Mouse (Mus musculus) left cerebral cortex, postnatal 10 days (tissue): ENCODE measurements at regions not wholly inside any gene's neighbourhood (a gene's known extent, or its start where the extent isn't known, plus 50 kb on each side); places are given as distances from the start of the nearest gene placed in this dataset.
"Not testable (repeated sequence)": the region's sequence is repeated elsewhere in the genome, so short reads cannot be mapped to it uniquely, and the experiment has no call there.

Experiments used
- DNase-seq, 2 experiments: peaks; one replicate each; pipeline ENCODE4 v3.0.0; 2021 to 2022; ENCODE audit warnings: low spot score in 2 of 2, mixed read lengths in 1 of 2; ENCODE audit errors: extremely low spot score in 1 of 2
- intact Hi-C: fragments of 180-260 bp; cut with DNase I; formaldehyde crosslinking; loops from one replicate; pipeline ENCODE4 v1.15.1; 2025

DNA sequence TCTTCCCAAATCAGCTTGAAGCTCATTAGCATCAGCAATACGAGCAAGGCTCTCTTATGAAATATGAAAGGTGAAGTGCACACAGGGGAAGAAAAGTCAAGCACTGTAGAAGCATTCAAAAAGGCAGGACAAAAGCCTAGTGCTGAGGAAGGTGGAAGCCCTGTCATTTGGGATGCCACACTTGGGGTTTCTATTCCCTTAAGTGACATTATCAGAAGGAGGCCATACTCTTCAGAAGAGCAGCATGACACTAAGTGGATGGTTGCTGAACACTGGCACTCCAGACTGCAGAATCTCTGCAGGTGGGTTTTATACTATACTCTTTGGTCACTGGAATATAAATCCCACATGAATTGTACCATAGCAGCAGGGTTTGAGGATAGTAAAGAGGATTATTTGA, 120.4 kb upstream of the Pcsk1 start:
- intact Hi-C loops, result no loop called here
- no peak for DNase-seq

DNA sequence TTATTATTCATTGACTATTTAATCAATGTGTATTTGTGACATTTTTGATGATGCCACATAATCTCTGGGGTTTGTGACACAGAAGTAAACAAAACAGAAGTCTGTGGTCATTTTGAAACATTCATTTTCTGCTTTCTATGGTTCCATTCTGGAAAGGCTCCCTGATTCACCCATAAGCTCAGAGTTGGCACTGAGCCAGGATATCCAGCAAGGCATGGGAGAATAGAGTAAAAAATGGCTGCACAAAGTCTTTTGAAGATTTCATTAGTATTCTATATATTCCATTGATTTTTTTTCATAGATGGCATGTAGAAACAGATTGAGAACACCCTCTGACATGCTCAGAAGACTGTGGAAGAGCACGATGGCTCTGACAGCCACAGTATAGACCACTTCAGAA, 133.8 kb upstream of the Pcsk1 start:
- peak in 1 of 2 experiments; percentile 20 for DNase-seq
- intact Hi-C loops, result no loop called here

DNA sequence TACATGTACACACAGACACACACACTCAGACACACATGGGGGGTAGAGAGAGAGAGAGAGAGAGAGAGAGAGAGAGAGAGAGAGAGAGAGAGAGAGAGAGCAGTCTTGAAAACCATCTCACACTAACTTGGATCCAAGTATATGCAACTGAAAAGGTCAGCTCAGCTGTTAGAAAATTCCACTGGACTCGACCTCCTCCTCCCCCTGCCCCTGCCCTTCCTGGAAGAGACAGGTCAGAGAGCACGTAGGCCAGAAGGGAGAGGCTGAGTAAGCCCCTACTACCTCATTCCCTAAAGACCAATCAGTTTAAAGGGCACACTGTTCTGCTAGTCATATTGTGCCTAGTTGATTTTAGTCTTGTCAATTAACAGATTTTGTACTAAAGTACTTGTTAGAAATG, 105.0 kb upstream of the Cast start:
- DNase-seq, intact Hi-C loops: not testable (repeated sequence)

DNA sequence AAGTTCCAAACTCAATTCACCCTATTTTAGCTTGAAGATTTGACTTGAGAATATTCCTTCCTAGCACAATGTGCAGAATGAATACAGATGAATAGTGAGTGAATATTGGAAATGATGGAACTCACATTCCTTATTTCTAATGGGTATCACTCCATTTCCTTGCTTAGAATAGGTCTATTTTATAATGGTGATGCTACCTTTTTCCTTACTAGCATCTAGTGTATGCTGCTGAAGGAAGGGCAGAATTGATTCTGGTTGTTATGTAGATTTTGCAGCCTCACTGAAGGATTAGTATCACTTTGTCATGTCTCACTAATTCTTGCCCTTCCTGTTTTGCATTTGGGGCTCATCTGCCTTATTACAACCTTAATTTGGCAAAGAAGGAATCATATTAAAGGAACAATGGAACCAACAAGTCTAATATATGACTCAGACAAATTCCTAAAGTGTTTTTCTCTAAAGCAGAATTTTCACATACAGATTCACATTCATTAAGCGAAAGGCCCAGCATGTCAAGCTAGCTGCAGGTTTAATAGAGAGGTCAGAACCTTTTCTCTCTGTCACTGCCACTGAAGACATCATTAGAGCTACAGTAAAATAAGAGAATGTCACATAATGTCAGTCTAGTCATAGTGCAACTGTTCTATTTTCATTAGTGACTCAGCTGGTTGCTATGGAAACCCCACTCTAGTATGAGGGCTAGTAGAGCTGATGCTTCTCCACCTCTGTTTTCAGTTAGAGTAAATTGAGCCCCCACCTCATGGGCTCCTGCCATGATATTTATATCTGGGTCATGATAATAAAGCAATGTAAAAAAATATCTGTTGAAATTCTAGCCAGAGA, 94.8 kb upstream of the Cast start:
- DNase-seq, result peak in 1 of 2 experiments; percentile 13
- intact Hi-C loops, result no loop called here

DNA sequence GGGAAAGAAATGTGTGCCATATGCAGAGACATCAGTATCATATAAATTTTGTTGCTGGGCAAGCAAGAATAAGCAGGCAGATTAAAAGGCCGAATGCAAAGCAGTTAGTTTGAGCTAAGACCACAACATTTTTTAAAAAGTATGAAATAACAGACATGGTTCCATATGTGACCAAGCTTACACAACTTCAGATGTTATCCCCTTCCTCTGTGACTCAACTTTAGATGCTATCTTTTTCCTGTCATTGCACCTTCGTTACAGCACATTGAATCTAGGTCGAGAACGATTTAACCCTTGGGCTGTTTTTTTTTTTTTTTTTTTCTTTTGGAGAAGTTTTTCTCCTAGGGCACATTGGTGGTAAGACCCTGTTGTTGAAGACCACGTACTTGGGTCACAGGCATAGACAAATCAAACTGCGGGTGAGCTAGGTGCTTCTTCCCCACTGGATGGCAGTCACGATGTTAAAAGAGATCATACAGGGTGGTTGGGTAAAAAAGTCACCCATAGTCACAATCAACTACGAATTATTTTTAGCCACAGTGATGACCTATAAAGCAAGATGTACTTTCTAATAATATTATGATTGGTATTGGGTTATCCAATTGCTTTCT, 81.4 kb upstream of the Cast start:
- no peak for DNase-seq
- intact Hi-C loops, result no loop called here

DNA sequence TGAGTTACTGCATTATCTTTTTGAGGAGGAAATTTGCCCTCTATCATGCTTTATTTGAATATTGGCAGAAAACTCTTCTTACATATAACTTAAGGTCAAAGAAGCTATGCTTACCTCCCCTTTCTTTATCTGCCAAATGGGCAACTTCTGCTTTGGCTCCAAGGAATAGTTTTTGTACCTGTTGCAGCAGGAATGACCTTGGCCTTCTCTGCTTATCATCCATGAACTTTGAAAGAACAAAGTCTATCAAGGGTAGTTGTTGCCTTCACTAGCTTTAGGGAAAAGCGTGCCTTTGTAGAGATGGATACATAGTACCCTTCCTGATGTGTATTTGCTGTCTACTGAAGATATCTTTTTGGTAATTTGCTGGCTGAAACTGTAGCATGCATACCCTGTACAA, 59.1 kb upstream of the Cast start:
- no peak for DNase-seq
- intact Hi-C loops, result no loop called here

DNA sequence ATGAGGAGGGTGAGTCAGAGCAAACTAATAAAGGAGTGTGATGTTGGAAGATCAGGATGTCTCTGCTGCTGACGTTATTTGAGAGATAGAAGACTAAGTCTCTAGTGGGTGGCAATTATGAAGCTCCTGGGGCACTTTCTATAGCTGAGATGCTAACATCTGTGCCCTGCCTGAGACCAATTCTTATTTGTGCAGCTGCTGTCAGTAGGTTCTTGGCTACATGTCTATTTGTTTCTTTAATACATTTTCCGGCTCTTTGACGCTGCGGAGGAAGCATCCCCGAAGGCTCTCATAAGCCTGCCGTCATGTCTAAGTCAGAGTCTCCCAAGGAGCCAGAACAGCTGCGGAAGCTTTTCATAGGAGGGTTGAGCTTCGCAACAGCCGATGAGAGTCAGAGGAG, 55.4 kb upstream of the Cast start:
- intact Hi-C loops, result loop anchor here (5.0 kb wide), 1 partner anchor 338 kb away; no protein-coding TSS in a partner anchor
- no peak for DNase-seq

DNA sequence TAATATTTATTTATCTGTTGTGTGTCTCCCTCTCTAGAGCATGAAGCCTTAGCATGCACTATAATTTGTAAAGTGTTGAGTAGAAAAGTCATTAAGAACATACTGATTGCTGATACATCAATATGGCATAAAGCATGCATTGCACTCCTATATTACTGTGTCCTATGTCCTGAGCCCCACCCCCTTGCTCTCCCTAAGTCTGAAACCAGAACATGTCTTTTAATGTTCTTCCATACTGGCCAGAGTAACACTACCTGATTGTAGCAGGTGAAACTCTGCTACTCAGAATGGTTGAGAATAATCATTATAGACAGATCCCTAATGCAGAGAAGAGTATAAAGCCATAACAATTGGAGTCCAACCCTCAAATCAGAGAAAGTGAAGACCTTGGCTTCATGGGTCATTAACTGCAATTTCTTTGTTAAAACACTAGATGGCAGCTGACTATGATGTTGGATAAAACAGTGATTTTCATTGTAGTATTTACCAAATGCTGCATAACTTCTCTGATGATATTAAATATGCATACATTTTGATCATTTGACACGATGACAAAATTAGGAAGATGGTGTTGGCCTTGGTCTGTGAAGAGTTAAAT, 52.9 kb upstream of the Cast start:
- no peak for DNase-seq
- intact Hi-C loops, result loop anchor here (5.0 kb wide), 1 partner anchor 341 kb away; no protein-coding TSS in a partner anchor
